Mouse (Mus musculus) MEL (cell line): Measurements from ENCODE around the gene Sfxn4. TPM values are rescaled to one million over a fixed set of nuclear protein-coding genes. Genes with fewer than 3 reads are reported as not detected.

Experiments
- DNase-seq: peaks from one replicate; pipeline ENCODE4 v3.0.0; 2011; ENCODE audit warnings: low read depth, low spot score
- H3K27ac ChIP-seq: 2 replicates; pipeline ENCODE4 v1.5.1; 2012; ENCODE audit warnings: low read depth, mild to moderate bottlenecking, control low read depth, low read length, moderate library complexity; ENCODE audit not compliant: control insufficient read depth
- H3K27me3 ChIP-seq, 2 experiments: fragments of 150-350 bp in 1 of 2; sonication (generic) in 1 of 2; 2 replicates each; pipeline ENCODE4 v1.6.1; 2012; ENCODE audit warnings: low read length in 2 of 2, mild to moderate bottlenecking in 2 of 2, improper control_type of control experiment in 1 of 2, moderate library complexity in 1 of 2; ENCODE audit not compliant: insufficient read depth in 2 of 2, control insufficient read depth in 1 of 2
- H3K36me3 ChIP-seq, 2 experiments: 2 replicates each; pipeline ENCODE4 v1.6.1; 2012 to 2014; ENCODE audit warnings: low read length in 2 of 2, improper control_type of control experiment in 1 of 2, inconsistent platforms in 1 of 2, mild to moderate bottlenecking in 1 of 2; ENCODE audit not compliant: insufficient read depth in 2 of 2, control insufficient read depth in 1 of 2
- H3K4me1 ChIP-seq, 2 experiments: fragments of 150-350 bp in 1 of 2; sonication (generic) in 1 of 2; 2 replicates each; pipeline ENCODE4 v1.6.1; 2012; ENCODE audit warnings: low read length in 2 of 2, improper control_type of control experiment in 1 of 2, mild to moderate bottlenecking in 1 of 2; ENCODE audit not compliant: insufficient read depth in 2 of 2, control insufficient read depth in 1 of 2
- H3K4me3 ChIP-seq, 2 experiments: fragments of 150-350 bp in 1 of 2; sonication (generic) in 1 of 2; 2 replicates each; pipeline ENCODE4 v1.5.1; 2012; ENCODE audit warnings: low read depth in 2 of 2, low read length in 2 of 2, mild to moderate bottlenecking in 2 of 2, moderate library complexity in 2 of 2, control low read depth in 1 of 2, improper control_type of control experiment in 1 of 2; ENCODE audit not compliant: control insufficient read depth in 1 of 2, insufficient read depth in 1 of 2
- H3K79me2 ChIP-seq: 2 replicates; pipeline ENCODE4 v1.6.1; 2012; ENCODE audit warnings: mild to moderate bottlenecking, low read length, moderate library complexity; ENCODE audit not compliant: control insufficient read depth, poor library complexity, insufficient read depth
- H3K9ac ChIP-seq: 2 replicates; pipeline ENCODE4 v1.6.1; 2012; ENCODE audit warnings: low read depth, mild to moderate bottlenecking, control low read depth, low read length, moderate library complexity; ENCODE audit not compliant: control insufficient read depth, poor library complexity, severe bottlenecking
- H3K9me3 ChIP-seq: fragments of 150-350 bp; sonication (generic); replicated peaks from 2 replicates; pipeline ENCODE4 v1.6.1; 2012; ENCODE audit warnings: mild to moderate bottlenecking, low read length, improper control_type of control experiment, moderate library complexity; ENCODE audit not compliant: insufficient read depth
- BHLHE40 ChIP-seq: IDR thresholded peaks from 2 replicates; pipeline ENCODE4 v1.6.1; 2012; ENCODE audit warnings: low read depth, mild to moderate bottlenecking, inconsistent platforms, low read length, improper control_type of control experiment, borderline replicate concordance
- CHD1 ChIP-seq: IDR thresholded peaks from 2 replicates; pipeline ENCODE4 v1.6.1; 2012; ENCODE audit warnings: low read depth, mild to moderate bottlenecking, inconsistent platforms, low read length, improper control_type of control experiment
- CHD2 ChIP-seq: IDR thresholded peaks from 2 replicates; pipeline ENCODE4 v1.6.1; 2011; ENCODE audit warnings: low read length, improper control_type of control experiment
- E2F4 ChIP-seq: IDR thresholded peaks from 2 replicates; pipeline ENCODE4 v1.6.1; 2011; ENCODE audit warnings: low read depth, low read length, improper control_type of control experiment, borderline replicate concordance
- ELF1 ChIP-seq: IDR thresholded peaks from 2 replicates; pipeline ENCODE4 v1.6.1; 2014; ENCODE audit warnings: low read depth, mild to moderate bottlenecking, inconsistent platforms, low read length, improper control_type of control experiment, moderate library complexity
- EP300 ChIP-seq, 2 experiments: IDR thresholded peaks; 2 replicates each; pipeline ENCODE4 v1.6.1; 2011; ENCODE audit warnings: improper control_type of control experiment in 2 of 2, low read length in 2 of 2, low read depth in 1 of 2, mild to moderate bottlenecking in 1 of 2
- ETS1 ChIP-seq: IDR thresholded peaks from 2 replicates; pipeline ENCODE4 v1.6.1; 2012; ENCODE audit warnings: low read depth, mild to moderate bottlenecking, inconsistent platforms, low read length, improper control_type of control experiment, moderate library complexity
- GABPA ChIP-seq: IDR thresholded peaks from 2 replicates; pipeline ENCODE4 v1.6.1; 2012; ENCODE audit warnings: low read depth, mild to moderate bottlenecking, inconsistent platforms, low read length, improper control_type of control experiment, moderate library complexity
- GATA1 ChIP-seq: IDR thresholded peaks from 2 replicates; pipeline ENCODE4 v1.6.1; 2011; ENCODE audit warnings: low read depth, low read length, improper control_type of control experiment
- HCFC1 ChIP-seq: IDR thresholded peaks from 2 replicates; pipeline ENCODE4 v1.6.1; 2012; ENCODE audit warnings: low read depth, mild to moderate bottlenecking, inconsistent platforms, low read length, improper control_type of control experiment, moderate library complexity
- JUND ChIP-seq: IDR thresholded peaks from 2 replicates; pipeline ENCODE4 v1.6.1; 2011; ENCODE audit warnings: low read depth, mild to moderate bottlenecking, improper control_type of control experiment, low read length
- KAT2A ChIP-seq: conservative IDR thresholded peaks from 2 replicates; pipeline ENCODE4 v1.6.1; 2012; ENCODE audit warnings: low read depth, low read length, improper control_type of control experiment, inconsistent platforms
- MAFK ChIP-seq: IDR thresholded peaks from 2 replicates; pipeline ENCODE4 v1.6.1; 2011; ENCODE audit warnings: low read depth, mild to moderate bottlenecking, low read length, improper control_type of control experiment, borderline replicate concordance
- MAX ChIP-seq: IDR thresholded peaks from 2 replicates; pipeline ENCODE4 v1.6.1; 2011; ENCODE audit warnings: low read length, improper control_type of control experiment
- MAZ ChIP-seq: IDR thresholded peaks from 2 replicates; pipeline ENCODE4 v1.6.1; 2012; ENCODE audit warnings: low read depth, mild to moderate bottlenecking, inconsistent platforms, low read length, improper control_type of control experiment
- MEF2A ChIP-seq: IDR thresholded peaks from 2 replicates; pipeline ENCODE4 v1.6.1; 2014; ENCODE audit warnings: low read depth, mild to moderate bottlenecking, inconsistent platforms, low read length, improper control_type of control experiment; ENCODE audit not compliant: poor library complexity, insufficient replicate concordance, severe bottlenecking; ENCODE audit errors: extremely low read depth
- MYB ChIP-seq: IDR thresholded peaks from 2 replicates; pipeline ENCODE4 v1.6.1; 2011; ENCODE audit warnings: mild to moderate bottlenecking, low read depth, low read length, improper control_type of control experiment
- MYC ChIP-seq: IDR thresholded peaks from 2 replicates; pipeline ENCODE4 v1.6.1; 2011; ENCODE audit warnings: low read depth, mild to moderate bottlenecking, low read length, improper control_type of control experiment, moderate library complexity
- NELFE ChIP-seq: IDR thresholded peaks from 2 replicates; pipeline ENCODE4 v1.6.1; 2011; ENCODE audit warnings: low read depth, low read length, improper control_type of control experiment
- POLR2A ChIP-seq, 2 experiments: IDR thresholded peaks; 2 replicates each; pipeline ENCODE4 v1.6.1; 2011 to 2012; ENCODE audit warnings: low read length in 2 of 2, mild to moderate bottlenecking in 2 of 2, control low read depth in 1 of 2, improper control_type of control experiment in 1 of 2, low read depth in 1 of 2, moderate library complexity in 1 of 2; ENCODE audit not compliant: control insufficient read depth in 1 of 2, insufficient read depth in 1 of 2, poor library complexity in 1 of 2
- POLR2AphosphoS5 ChIP-seq: IDR thresholded peaks from 2 replicates; pipeline ENCODE4 v1.6.1; 2012; ENCODE audit warnings: low read depth, borderline replicate concordance, mild to moderate bottlenecking, inconsistent platforms, low read length, moderate library complexity, mixed read lengths
- RCOR1 ChIP-seq: IDR thresholded peaks from 2 replicates; pipeline ENCODE4 v1.6.1; 2012; ENCODE audit warnings: low read depth, mild to moderate bottlenecking, inconsistent platforms, low read length, improper control_type of control experiment
- SIN3A ChIP-seq: IDR thresholded peaks from 2 replicates; pipeline ENCODE4 v1.6.1; 2012; ENCODE audit warnings: low read length, improper control_type of control experiment, inconsistent platforms
- TAL1 ChIP-seq: IDR thresholded peaks from 2 replicates; pipeline ENCODE4 v1.6.1; 2012; ENCODE audit warnings: mild to moderate bottlenecking, inconsistent platforms, low read length, moderate library complexity, mixed read lengths
- TBP ChIP-seq: IDR thresholded peaks from 2 replicates; pipeline ENCODE4 v1.8.0; 2011; ENCODE audit warnings: low read depth, low read length, improper control_type of control experiment
- UBTF ChIP-seq: IDR thresholded peaks from 2 replicates; pipeline ENCODE4 v1.6.1; 2012; ENCODE audit warnings: low read depth, mild to moderate bottlenecking, inconsistent platforms, low read length, improper control_type of control experiment, moderate library complexity, borderline replicate concordance; ENCODE audit not compliant: insufficient read depth
- USF2 ChIP-seq, 2 experiments: IDR thresholded peaks; 2 replicates each; pipeline ENCODE4 v1.6.1; 2011 to 2012; ENCODE audit warnings: improper control_type of control experiment in 2 of 2, low read length in 2 of 2, borderline replicate concordance in 1 of 2, inconsistent platforms in 1 of 2, low read depth in 1 of 2, mild to moderate bottlenecking in 1 of 2; ENCODE audit not compliant: insufficient read depth in 1 of 2
- ZMIZ1 ChIP-seq: IDR thresholded peaks from 2 replicates; pipeline ENCODE4 v1.6.1; 2012; ENCODE audit warnings: low read depth, mild to moderate bottlenecking, inconsistent platforms, low read length, improper control_type of control experiment, moderate library complexity
- ZNF384 ChIP-seq: IDR thresholded peaks from 2 replicates; pipeline ENCODE4 v1.6.1; 2012; ENCODE audit warnings: low read depth, mild to moderate bottlenecking, inconsistent platforms, low read length, improper control_type of control experiment
- polyA plus RNA-seq, 2 experiments: library from polyadenylated mRNA; stranded (reverse) in 1 of 2; unstranded in 1 of 2; fragments of >175 nt in 1 of 2; fragments of >200 nt in 1 of 2; gene quantifications; 2 replicates each; pipeline versions ENCODE4 v1.2.1 to v1.2.4; 2012; ENCODE audit warnings: low replicate concordance in 2 of 2, low read depth in 1 of 2; ENCODE audit not compliant: insufficient read length in 2 of 2, insufficient read depth in 1 of 2, missing spikeins in 1 of 2
- total RNA-seq: library from RNA; depleted of rRNA; stranded (reverse); fragments of 300-350 nt; gene quantifications from 2 replicates; pipeline ENCODE4 v1.2.3, GENCODE M21; 2012

Sfxn4 gene
- total and polyA plus RNA-seq, 3 experiments, result 1.3 to 9.3 TPM; not detected in 1

- peaks cover 10 to 29% of the 10 kb centered on the region in 2 experiments for H3K36me3 ChIP-seq
These were observed 42.6 kb downstream of the Sfxn4 start for GRCm38 (mm10) chr19:60818677-60819076.

GRCm38 (mm10) chr19:60813133-60813532 is 48.1 kb downstream of the Sfxn4 start:
- Histone ChIP-seq H3K27ac (no peak overlapping the region), H3K9me3 (no peaks in the 10 kb centered on the region)
- TF ChIP-seq TBP (no peak), ZNF384 (peak; percentile 94), MAX (no peak), EP300 (IDR thresholded peaks at IDR 0.05; ENCODE audit: low read depth in 1 of 2, low read length in 2 of 2) (peak in 1 of 2 experiments; percentile 23; a peak in 1 of 4 replicates), TAL1 (no peak), BHLHE40 (no peak), UBTF (no peak), ZMIZ1 (no peak), MAFK (no peak), GABPA (no peak), JUND (no peak), E2F4 (no peak), KAT2A (no peak), HCFC1 (no peak), MEF2A (no peak), SIN3A (no peak), MYB (no peak), CHD1 (no peak), NELFE (no peak), USF2 (IDR thresholded peaks at IDR 0.05; ENCODE audit: borderline replicate concordance in 1 of 2, insufficient read depth in 1 of 2, low read depth in 1 of 2, low read length in 2 of 2) (no peak), MAZ (no peak), GATA1 (peak; percentile 63), POLR2AphosphoS5 (no peak), CHD2 (no peak), ETS1 (peak; percentile 40; the same call in 1 of the 2 replicates), RCOR1 (peak; percentile 40; the same call in 1 of the 2 replicates)
- TF ChIP-seq, all 39 proteins: peak for 5
- Histone ChIP-seq H3K36me3 (peaks cover 5 to 23% of the 10 kb centered on the region in 2 experiments), H3K79me2 (peaks cover 10% of the 10 kb centered on the region), H3K4me1 (peaks cover 11 to 13% of the 10 kb centered on the region in 2 experiments), H3K4me3 (peak overlapping the region in 1 of 2 experiments; percentile 1; a peak in 1 of 4 replicates), H3K9ac (no peak overlapping the region), H3K27me3 (no peaks in the 10 kb centered on the region)
- DNase-seq, result peak; percentile 63

More at GRCm38 (mm10) chr19:60818677-60819076, 42.6 kb downstream of the Sfxn4 start:
- Histone ChIP-seq H3K27ac (peak overlapping the region; percentile 47), H3K27me3 (no peaks in the 10 kb centered on the region), H3K9me3 (no peaks in the 10 kb centered on the region), H3K4me1 (peaks cover 4 to 5% of the 10 kb centered on the region in 2 experiments; a peak in 2 of 4 replicates), H3K79me2 (no peaks in the 10 kb centered on the region), H3K4me3 (no peak overlapping the region), H3K9ac (no peak overlapping the region)
- DNase-seq, result peak; percentile 79
- TF ChIP-seq TAL1 (no peak), E2F4 (no peak), MYB (no peak), EP300 (IDR thresholded peaks at IDR 0.05; ENCODE audit: low read depth in 1 of 2, low read length in 2 of 2) (peak in 1 of 2 experiments; percentile 47; a peak in 1 of 4 replicates), POLR2A (IDR thresholded peaks at IDR 0.05; ENCODE audit: control insufficient read depth in 1 of 2, insufficient read depth in 1 of 2, low read depth in 1 of 2, low read length in 2 of 2, poor library complexity in 1 of 2) (no peak), GABPA (peak; percentile 55; the same call in 1 of the 2 replicates), MYC (peak; percentile 73; the same call in 1 of the 2 replicates), ETS1 (0 out of 2 replicates have a peak, but pooled peaks have one; percentile 27), UBTF (no peak), ELF1 (no peak)
